Mouse (Mus musculus) erythroblast, adult 5-6 weeks (primary cell): ENCODE measurements at regions not wholly inside any gene's neighbourhood (a gene's known extent, or its start where the extent isn't known, plus 50 kb on each side); places are given as distances from the start of the nearest gene placed in this dataset.

ENCODE experiments used
- ATAC-seq: replicated peaks from 2 replicates; pipeline ENCODE4 v1.8.0; 2016; ENCODE audit warnings: moderate number of reproducible peaks, mild to moderate bottlenecking, moderate TSS enrichment, inconsistent platforms; ENCODE audit not compliant: poor library complexity, low FRiP score, severe bottlenecking

- no peak for ATAC-seq
Observed at GRCm38 (mm10) chr3:101163160-101163990, 53.3 kb upstream of the Ptgfrn start.

- ATAC-seq: no peak
Observed at GRCm38 (mm10) chr3:101162536-101163159, 52.6 kb upstream of the Ptgfrn start.

- no peak for ATAC-seq
Observed at GRCm38 (mm10) chr3:101161941-101162531, 52.0 kb upstream of the Ptgfrn start.

GRCm38 (mm10) chr3:101161421-101161940 lies 51.4 kb upstream of the Ptgfrn start:
- ATAC-seq: no peak
